Mouse (Mus musculus) spleen, adult 2 months (tissue): ENCODE data around the gene Isg20. TPM values are rescaled to one million over a fixed set of nuclear protein-coding genes. Genes with fewer than 3 reads are reported as not detected.

ENCODE experiments used
- DNase-seq, 2 experiments: peaks; one replicate each; pipeline versions ENCODE4 v3.0.0 to v3.0.0-alpha.2; 2012 to 2021; ENCODE audit warnings: low spot score in 2 of 2, low read depth in 1 of 2
- H3K27ac ChIP-seq: fragments of 200-500 bp; 2 replicates; pipeline ENCODE4 v1.5.1; 2012; ENCODE audit warnings: low read length, inconsistent platforms; ENCODE audit not compliant: insufficient read depth
- H3K27me3 ChIP-seq: fragments of 200-500 bp; 2 replicates; pipeline ENCODE4 v1.6.1; 2012; ENCODE audit warnings: mild to moderate bottlenecking, moderate library complexity, low read length, inconsistent platforms; ENCODE audit not compliant: control insufficient read depth, insufficient read depth
- H3K36me3 ChIP-seq: fragments of 200-500 bp; 2 replicates; pipeline ENCODE4 v1.6.1; 2012; ENCODE audit warnings: mild to moderate bottlenecking, low read length, inconsistent platforms; ENCODE audit not compliant: control insufficient read depth, insufficient read depth
- H3K4me1 ChIP-seq: fragments of 200-500 bp; 2 replicates; pipeline ENCODE4 v1.6.1; 2011; ENCODE audit warnings: inconsistent platforms; ENCODE audit not compliant: control insufficient read depth, insufficient read depth, insufficient read length
- H3K4me3 ChIP-seq: fragments of 200-500 bp; 2 replicates; pipeline ENCODE4 v1.5.1; 2011; ENCODE audit warnings: mild to moderate bottlenecking, inconsistent platforms; ENCODE audit not compliant: insufficient read depth, insufficient read length; ENCODE audit errors: extremely low read depth
- CTCF ChIP-seq: fragments of 200-500 bp; IDR thresholded peaks from 2 replicates; pipeline ENCODE4 v1.5.1; 2011; ENCODE audit warnings: mild to moderate bottlenecking, inconsistent platforms; ENCODE audit not compliant: insufficient read depth, insufficient read length, insufficient replicate concordance; ENCODE audit errors: extremely low read depth
- POLR2A ChIP-seq: fragments of 200-500 bp; IDR thresholded peaks from 2 replicates; pipeline ENCODE4 v1.6.1; 2011; ENCODE audit warnings: low read depth, low read length, inconsistent platforms
- WGBS: fragments of 180-500 bp; shearing (Covaris S2); methylation state at CpG from one replicate; pipeline ENCODE4 v1.1.7; 2018; 5-methylcytosine and 5-hydroxymethylcytosine counted together
- polyA plus RNA-seq: library from polyadenylated mRNA; depleted of rRNA; stranded (reverse); fragments of >200 nt; gene quantifications from 2 replicates; pipeline ENCODE4 v1.2.3, GENCODE M21; 2012

Isg20 gene
- polyA plus RNA-seq, 1 experiment: 302 TPM

DNA sequence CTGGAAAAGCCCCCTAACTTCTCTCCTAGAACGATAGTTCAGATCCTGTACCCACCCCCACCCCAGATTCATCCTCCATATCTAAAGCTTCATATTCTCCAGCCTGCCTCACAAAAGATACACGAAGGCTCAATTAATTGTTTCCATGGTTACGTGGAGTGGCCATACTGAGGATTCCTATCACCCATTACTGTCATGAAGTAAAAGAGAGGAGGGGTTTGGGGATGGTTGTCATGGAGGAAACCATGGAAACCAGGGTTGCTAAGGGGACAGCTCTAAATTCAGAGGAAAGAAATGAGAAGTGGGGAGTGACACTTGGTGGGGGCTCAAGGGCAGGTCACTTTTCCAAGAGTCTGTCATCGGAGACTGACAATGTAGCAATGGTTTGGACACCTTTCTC is 26.7 kb upstream of the Isg20 start:
- Histone ChIP-seq H3K27me3 (peaks cover 17% of the 10 kb centered on the region), H3K27ac (no peak overlapping the region), H3K4me3 (no peak overlapping the region), H3K36me3 (no peaks in the 10 kb centered on the region), H3K4me1 (0 out of 2 replicates have a peak, but pooled peaks cover 2% of the 10 kb centered on the region)
- whole genome bisulfite sequencing: 81% methylated on average over 4 of the region's 4 CpGs
- DNase-seq: no peak
- TF ChIP-seq CTCF (no peak), POLR2A (no peak)

GRCm38 (mm10) chr7:78887431-78887842 is 25.8 kb upstream of the Isg20 start:
- no peak overlapping the region for H3K27ac ChIP-seq
- TF ChIP-seq CTCF: no peak
- TF ChIP-seq POLR2A: no peak
- DNase-seq: no peak
- H3K4me3 ChIP-seq: no peak overlapping the region
- no peaks in the 10 kb centered on the region for H3K36me3 ChIP-seq
- 0 out of 2 replicates have a peak, but pooled peaks cover 1% of the 10 kb centered on the region for H3K4me1 ChIP-seq
- H3K27me3 ChIP-seq: peaks cover 17% of the 10 kb centered on the region
- WGBS: 71% methylated on average over 9 of the region's 9 CpGs

DNA sequence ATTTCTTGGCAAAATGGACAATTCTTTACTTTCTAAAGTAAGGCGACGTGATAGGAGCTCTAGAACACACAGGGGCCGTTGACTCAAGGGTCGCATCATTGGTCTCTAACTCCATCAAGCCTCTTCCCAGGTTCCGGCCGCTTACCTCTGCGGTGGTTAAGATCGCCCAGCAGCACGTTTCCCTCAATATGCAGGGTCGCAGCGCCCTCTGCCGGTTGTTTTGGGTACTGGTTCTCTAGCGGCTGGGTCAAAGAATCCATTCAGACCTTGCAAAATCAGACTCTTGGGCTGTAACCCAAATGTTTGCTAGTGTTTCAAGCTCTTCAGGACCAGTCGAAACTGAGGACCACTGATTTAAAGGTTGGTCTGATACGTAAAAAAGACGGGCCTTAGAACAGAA is 22.6 kb upstream of the Isg20 start:
- peak; percentile 45 to 77 for DNase-seq
- Histone ChIP-seq H3K27me3 (peaks cover under 1% of the 10 kb centered on the region; the same call in 1 of the 2 replicates), H3K4me3 (no peak overlapping the region), H3K4me1 (no peaks in the 10 kb centered on the region), H3K27ac (no peak overlapping the region), H3K36me3 (no peaks in the 10 kb centered on the region)
- TF ChIP-seq CTCF: peak; percentile 95
- TF ChIP-seq POLR2A: no peak
- 4% methylated on average over 16 of the region's 16 CpGs for WGBS

- H3K36me3 ChIP-seq: no peaks in the 10 kb centered on the region
- no peaks in the 10 kb centered on the region for H3K27me3 ChIP-seq
- TF ChIP-seq POLR2A: no peak
- TF ChIP-seq CTCF: no peak
- H3K4me3 ChIP-seq: no peak overlapping the region
- WGBS: 86% methylated on average over 10 of the region's 10 CpGs
- H3K4me1 ChIP-seq: peaks cover 5% of the 10 kb centered on the region; the same call in 1 of the 2 replicates
- H3K27ac ChIP-seq: no peak overlapping the region
- no peak for DNase-seq
These were observed 19.3 kb upstream of the Isg20 start for GRCm38 (mm10) chr7:78893917-78894316.

DNA sequence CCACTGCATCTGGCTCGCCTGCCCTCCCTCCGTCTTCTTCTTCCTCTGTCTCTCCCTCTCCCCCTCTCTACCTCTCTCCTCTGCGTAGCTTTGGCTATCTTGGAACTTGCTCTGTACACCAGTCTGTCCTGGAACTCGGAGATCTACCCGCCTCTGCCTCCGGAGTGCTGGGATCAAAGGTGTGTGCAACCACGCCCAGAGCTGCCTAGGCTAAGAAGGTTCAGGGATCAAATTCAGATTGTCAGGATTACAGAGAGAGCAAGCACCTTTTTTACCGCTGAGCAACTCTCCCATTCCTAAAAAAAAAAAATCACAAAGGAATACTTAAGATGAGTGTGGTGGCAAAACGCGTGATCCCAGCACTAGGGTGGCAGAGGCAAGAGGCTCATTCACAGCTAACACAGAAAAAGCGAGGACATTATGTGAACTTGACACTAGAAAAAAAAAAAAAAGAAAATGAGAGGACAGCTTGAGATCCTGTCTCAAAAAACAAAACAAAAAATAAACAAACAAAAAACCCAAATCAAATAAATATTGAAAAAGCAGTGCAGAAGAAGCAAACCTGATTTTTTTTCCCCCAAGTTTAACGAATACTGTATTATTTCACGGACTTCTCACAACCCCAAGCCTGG is 18.1 kb upstream of the Isg20 start:
- TF ChIP-seq POLR2A (no peak), CTCF (no peak)
- no peaks in the 10 kb centered on the region for H3K27me3 ChIP-seq
- WGBS: 51% methylated on average over 13 of the region's 13 CpGs
- peaks cover 5% of the 10 kb centered on the region; the same call in 1 of the 2 replicates for H3K4me1 ChIP-seq
- no peaks in the 10 kb centered on the region for H3K36me3 ChIP-seq
- H3K27ac ChIP-seq: no peak overlapping the region
- no peak for DNase-seq
- H3K4me3 ChIP-seq: peak overlapping the region; percentile 57

DNA sequence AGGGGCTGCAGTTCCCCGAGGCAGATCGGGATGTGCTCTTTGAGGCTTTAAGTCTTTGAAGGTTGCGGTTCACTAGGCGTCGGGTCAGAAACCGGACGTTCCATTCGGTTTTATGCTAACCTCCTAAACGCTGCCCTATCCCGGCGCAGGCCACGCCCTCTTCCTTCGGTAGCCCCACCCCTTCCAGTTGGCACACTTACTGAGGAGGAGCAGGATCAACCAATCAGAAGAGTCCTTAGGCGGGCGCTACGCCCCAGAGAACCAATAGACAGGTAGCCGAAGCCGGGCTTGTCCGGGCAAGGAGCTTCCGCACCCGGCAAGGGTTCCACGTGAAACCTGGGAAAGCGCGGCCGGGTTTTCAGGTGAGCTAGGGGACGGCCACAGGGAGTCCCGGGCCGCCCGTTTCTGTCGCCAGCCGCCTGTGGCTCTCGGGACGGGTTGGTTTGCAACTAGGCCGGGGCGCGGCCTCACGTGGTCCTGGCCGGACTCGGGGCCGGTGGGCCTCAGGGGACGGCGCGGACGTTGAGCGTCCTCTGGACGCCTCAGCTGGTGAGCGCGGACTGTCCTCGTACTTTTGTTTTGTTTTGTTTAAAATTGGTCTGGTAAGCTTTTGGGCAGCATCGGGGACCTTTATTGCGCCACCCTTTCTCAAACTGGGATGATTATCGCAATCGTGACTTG is 17.4 kb upstream of the Isg20 start, which contains the start of gene Aen:
Gene Aen (plus strand): TSS at position 202 of the 681 bp plus-strand sequence.
- Histone ChIP-seq H3K27me3 (no peaks in the 10 kb centered on the region), H3K4me3 (peak within 1 kb of the TSS; percentile 72), H3K36me3 (no peaks in the 10 kb centered on the region), H3K27ac (no peak within 1 kb of the TSS), H3K4me1 (peaks cover 5% of the 10 kb centered on the region; the same call in 1 of the 2 replicates)
- TF ChIP-seq CTCF (no peak), POLR2A (no peak)
- 1% methylated on average over 53 of the region's 53 CpGs for WGBS
- peak; percentile 95 to 99 for DNase-seq
